Mouse (Mus musculus): ENCODE results near the gene Mef2b. TPM values are rescaled to one million over a fixed set of nuclear protein-coding genes. Genes with fewer than 3 reads are reported as not detected.

The Mef2b gene
- polyA plus RNA-seq, 1 experiment = 0.05 TPM

DNA sequence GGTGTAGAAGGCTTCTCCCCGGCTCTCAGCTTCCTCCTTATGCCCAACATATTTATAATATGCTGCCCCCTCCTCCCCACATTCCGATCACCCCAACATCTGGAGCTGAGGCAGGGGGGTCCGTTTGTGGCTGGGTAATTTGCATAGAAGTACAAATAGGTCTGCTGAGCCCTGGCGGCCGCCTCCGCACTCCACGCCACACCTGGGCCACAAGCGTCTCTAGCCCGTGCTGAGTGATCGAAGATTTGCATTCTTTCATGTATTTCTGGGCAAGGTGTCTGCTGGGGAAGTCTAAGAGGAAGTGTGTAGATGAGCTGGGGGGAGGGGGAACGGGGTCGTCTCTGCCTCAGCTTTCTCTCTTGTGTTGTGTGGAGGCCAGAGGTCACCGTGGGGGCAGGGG is 20.5 kb downstream of the Mef2b start:
- H3K4me3 ChIP-seq (ENCODE audit: insufficient read depth, poor library complexity, severe bottlenecking) = no peak overlapping the region
- H3K27me3 ChIP-seq (ENCODE audit: control insufficient read depth, insufficient read depth, insufficient read length) = peaks cover 38% of the 10 kb centered on the region
- H3ac ChIP-seq (ENCODE audit: control insufficient read depth, insufficient read length, low read depth) = no peak overlapping the region
- H3K79me2 ChIP-seq (ENCODE audit: control insufficient read depth, insufficient read depth) = no peaks in the 10 kb centered on the region
- TF ChIP-seq FOSL1 (IDR thresholded peaks at IDR 0.05; ENCODE audit: insufficient read depth, low read length, poor library complexity, severe bottlenecking) = no peak
- TF ChIP-seq MYOG (IDR thresholded peaks at IDR 0.05; ENCODE audit: control insufficient read depth, extremely low read depth, insufficient read length) = no peak
- TF ChIP-seq CTCF (IDR thresholded peaks at IDR 0.05; ENCODE audit: control insufficient read depth, insufficient read depth, insufficient read length) = no peak
- TF ChIP-seq MAX (IDR thresholded peaks at IDR 0.05) = no peak
- no peak for TF ChIP-seq USF1 (IDR thresholded peaks at IDR 0.05; ENCODE audit: low read depth)
- TF ChIP-seq MYOD1 (IDR thresholded peaks at IDR 0.05; ENCODE audit: control insufficient read depth, insufficient read length, low read depth) = no peak
- TF ChIP-seq CEBPB (IDR thresholded peaks at IDR 0.05; ENCODE audit: low read depth) = no peak
- no peaks in the 10 kb centered on the region for H3K79me3 ChIP-seq (ENCODE audit: low read depth)
- H3K36me3 ChIP-seq (ENCODE audit: control insufficient read depth, insufficient read depth) = no peaks in the 10 kb centered on the region

DNA sequence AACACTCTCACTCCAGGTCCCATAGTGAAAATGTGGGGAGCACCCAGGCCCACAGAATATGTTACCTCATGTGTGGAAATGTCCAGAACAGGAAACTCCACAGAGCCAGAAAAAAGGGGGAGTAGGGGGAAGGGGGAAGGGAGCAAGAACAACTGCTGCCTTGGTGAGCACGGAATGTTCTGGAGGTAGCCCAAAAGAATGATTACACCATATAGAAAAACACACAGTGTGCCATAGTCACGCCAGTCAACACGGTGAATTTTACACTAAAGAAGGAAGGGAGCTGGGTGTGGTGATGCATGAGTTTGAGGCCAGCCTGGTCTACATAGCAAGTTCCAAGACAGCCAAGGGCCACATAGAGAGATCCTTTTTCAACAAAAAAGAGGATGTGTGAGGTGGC is 23.8 kb downstream of the Mef2b start:
- Histone ChIP-seq H3ac (ENCODE audit: control insufficient read depth, insufficient read length, low read depth) (no peak overlapping the region), H3K36me3 (ENCODE audit: control insufficient read depth, insufficient read depth) (no peaks in the 10 kb centered on the region), H3K79me3 (ENCODE audit: low read depth) (no peaks in the 10 kb centered on the region), H3K27me3 (ENCODE audit: control insufficient read depth, insufficient read depth, insufficient read length) (peaks cover 27% of the 10 kb centered on the region), H3K4me3 (ENCODE audit: insufficient read depth, poor library complexity, severe bottlenecking) (no peak overlapping the region), H3K79me2 (ENCODE audit: control insufficient read depth, insufficient read depth) (no peaks in the 10 kb centered on the region)
- TF ChIP-seq USF1 (IDR thresholded peaks at IDR 0.05; ENCODE audit: low read depth) (no peak), MYOG (IDR thresholded peaks at IDR 0.05; ENCODE audit: control insufficient read depth, extremely low read depth, insufficient read length) (no peak), CEBPB (IDR thresholded peaks at IDR 0.05; ENCODE audit: low read depth) (no peak), FOSL1 (IDR thresholded peaks at IDR 0.05; ENCODE audit: insufficient read depth, low read length, poor library complexity, severe bottlenecking) (no peak), MAX (IDR thresholded peaks at IDR 0.05) (no peak), MYOD1 (IDR thresholded peaks at IDR 0.05; ENCODE audit: control insufficient read depth, insufficient read length, low read depth) (no peak), CTCF (IDR thresholded peaks at IDR 0.05; ENCODE audit: control insufficient read depth, insufficient read depth, insufficient read length) (no peak)

DNA sequence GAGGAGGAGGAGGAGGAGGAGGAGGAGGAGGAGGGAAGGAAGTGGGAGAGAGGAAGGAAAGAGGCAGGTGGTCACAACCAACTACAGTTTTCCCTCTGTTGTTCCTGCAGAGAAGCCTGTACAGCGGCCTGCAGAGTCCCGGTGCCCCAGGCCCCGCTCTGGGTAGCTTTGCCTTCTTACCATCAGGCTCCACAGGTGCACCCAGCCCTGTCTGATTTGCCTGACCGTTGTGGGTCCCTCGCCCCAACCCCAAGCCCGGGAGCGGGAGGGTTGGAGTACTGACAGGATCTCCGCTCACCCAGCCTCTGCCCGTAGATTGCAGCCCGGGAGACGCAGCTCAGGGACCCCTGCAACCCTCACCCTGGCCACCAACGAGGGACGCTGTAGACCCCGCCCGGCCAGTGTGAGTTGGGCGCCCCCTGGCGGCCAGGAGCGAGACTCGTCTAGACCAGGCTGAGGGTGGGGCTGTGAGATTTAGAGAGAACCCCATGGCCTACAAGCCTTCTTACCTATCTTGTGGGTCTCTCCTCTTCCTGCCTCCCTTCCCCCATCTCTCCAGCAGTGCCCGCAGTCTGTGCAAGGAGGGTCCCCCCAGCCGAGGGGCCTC is 27.1 kb downstream of the Mef2b start:
- no peaks in the 10 kb centered on the region for H3K79me3 ChIP-seq (ENCODE audit: low read depth)
- peaks cover 23% of the 10 kb centered on the region for H3K27me3 ChIP-seq (ENCODE audit: control insufficient read depth, insufficient read depth, insufficient read length)
- no peak overlapping the region for H3K4me3 ChIP-seq (ENCODE audit: insufficient read depth, poor library complexity, severe bottlenecking)
- no peaks in the 10 kb centered on the region for H3K36me3 ChIP-seq (ENCODE audit: control insufficient read depth, insufficient read depth)
- H3K79me2 ChIP-seq (ENCODE audit: control insufficient read depth, insufficient read depth) = no peaks in the 10 kb centered on the region
- TF ChIP-seq CTCF (IDR thresholded peaks at IDR 0.05; ENCODE audit: control insufficient read depth, insufficient read depth, insufficient read length) (peak; percentile 79), CEBPB (IDR thresholded peaks at IDR 0.05; ENCODE audit: low read depth) (no peak), MYOG (IDR thresholded peaks at IDR 0.05; ENCODE audit: control insufficient read depth, extremely low read depth, insufficient read length) (no peak), MAX (IDR thresholded peaks at IDR 0.05) (no peak)
- no peak overlapping the region for H3ac ChIP-seq (ENCODE audit: control insufficient read depth, insufficient read length, low read depth)

DNA sequence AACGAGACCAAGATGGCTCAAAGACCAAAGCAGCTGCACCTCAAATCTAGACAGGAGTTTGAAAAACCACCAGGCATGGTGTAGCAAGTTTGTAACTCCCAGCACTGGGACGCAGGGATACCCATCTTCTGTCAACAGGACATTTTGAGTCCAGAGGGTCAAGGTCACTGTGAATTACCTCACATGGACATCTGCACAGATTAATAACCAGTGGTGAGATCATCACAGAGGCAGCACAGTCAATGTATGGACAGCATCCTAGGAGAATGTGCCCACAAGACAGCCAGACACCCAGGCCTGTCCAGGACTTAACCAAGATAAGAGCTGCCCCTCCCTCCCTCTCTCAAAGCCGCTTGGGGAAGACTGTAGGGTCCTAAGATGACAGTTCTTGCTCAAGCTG is 30.6 kb downstream of the Mef2b start:
- Histone ChIP-seq H3K79me3 (ENCODE audit: low read depth) (peaks cover 6% of the 10 kb centered on the region), H3K36me3 (ENCODE audit: control insufficient read depth, insufficient read depth) (no peaks in the 10 kb centered on the region), H3K4me3 (ENCODE audit: insufficient read depth, poor library complexity, severe bottlenecking) (no peak overlapping the region), H3K27me3 (ENCODE audit: control insufficient read depth, insufficient read depth, insufficient read length) (peaks cover 3% of the 10 kb centered on the region), H3K79me2 (ENCODE audit: control insufficient read depth, insufficient read depth) (peaks cover 26% of the 10 kb centered on the region), H3ac (ENCODE audit: control insufficient read depth, insufficient read length, low read depth) (no peak overlapping the region)
- TF ChIP-seq FOSL1 (IDR thresholded peaks at IDR 0.05; ENCODE audit: insufficient read depth, low read length, poor library complexity, severe bottlenecking) = no peak
- TF ChIP-seq USF1 (IDR thresholded peaks at IDR 0.05; ENCODE audit: low read depth) = no peak
- no peak for TF ChIP-seq CTCF (IDR thresholded peaks at IDR 0.05; ENCODE audit: control insufficient read depth, insufficient read depth, insufficient read length)
- no peak for TF ChIP-seq MYOD1 (IDR thresholded peaks at IDR 0.05; ENCODE audit: control insufficient read depth, insufficient read length, low read depth)
- TF ChIP-seq MYOG (IDR thresholded peaks at IDR 0.05; ENCODE audit: control insufficient read depth, extremely low read depth, insufficient read length) = no peak
- no peak for TF ChIP-seq MAX (IDR thresholded peaks at IDR 0.05)
- TF ChIP-seq CEBPB (IDR thresholded peaks at IDR 0.05; ENCODE audit: low read depth) = no peak

DNA sequence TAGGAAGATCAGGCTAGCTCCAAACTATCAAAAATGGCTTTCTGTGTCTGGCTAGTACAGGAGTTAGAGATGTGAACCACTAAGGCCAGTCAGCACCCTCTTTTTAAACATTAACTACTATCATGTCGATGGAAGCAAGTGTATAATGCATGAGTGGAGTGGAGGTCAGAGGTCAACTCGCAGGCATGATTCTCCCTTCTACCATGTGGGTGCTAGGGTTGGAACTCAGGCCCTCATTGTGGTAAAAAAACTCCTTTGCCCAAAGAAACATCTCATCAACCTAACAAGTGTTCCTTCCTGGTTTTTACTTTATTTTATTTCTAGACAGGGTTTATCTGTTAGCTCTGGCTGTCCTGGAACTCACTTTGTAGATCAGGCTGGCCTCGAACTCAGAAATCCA is 31.2 kb downstream of the Mef2b start:
- peaks cover 6% of the 10 kb centered on the region for H3K79me3 ChIP-seq (ENCODE audit: low read depth)
- no peaks in the 10 kb centered on the region for H3K36me3 ChIP-seq (ENCODE audit: control insufficient read depth, insufficient read depth)
- H3K4me3 ChIP-seq (ENCODE audit: insufficient read depth, poor library complexity, severe bottlenecking) = no peak overlapping the region
- TF ChIP-seq MYOG (IDR thresholded peaks at IDR 0.05; ENCODE audit: control insufficient read depth, extremely low read depth, insufficient read length) = no peak
- TF ChIP-seq MYOD1 (IDR thresholded peaks at IDR 0.05; ENCODE audit: control insufficient read depth, insufficient read length, low read depth) = no peak
- TF ChIP-seq CEBPB (IDR thresholded peaks at IDR 0.05; ENCODE audit: low read depth) = no peak
- no peak for TF ChIP-seq FOSL1 (IDR thresholded peaks at IDR 0.05; ENCODE audit: insufficient read depth, low read length, poor library complexity, severe bottlenecking)
- no peak for TF ChIP-seq USF1 (IDR thresholded peaks at IDR 0.05; ENCODE audit: low read depth)
- no peak for TF ChIP-seq CTCF (IDR thresholded peaks at IDR 0.05; ENCODE audit: control insufficient read depth, insufficient read depth, insufficient read length)
- TF ChIP-seq MAX (IDR thresholded peaks at IDR 0.05) = no peak
- H3K79me2 ChIP-seq (ENCODE audit: control insufficient read depth, insufficient read depth) = peaks cover 26% of the 10 kb centered on the region
- peaks cover 3% of the 10 kb centered on the region for H3K27me3 ChIP-seq (ENCODE audit: control insufficient read depth, insufficient read depth, insufficient read length)
- no peak overlapping the region for H3ac ChIP-seq (ENCODE audit: control insufficient read depth, insufficient read length, low read depth)

DNA sequence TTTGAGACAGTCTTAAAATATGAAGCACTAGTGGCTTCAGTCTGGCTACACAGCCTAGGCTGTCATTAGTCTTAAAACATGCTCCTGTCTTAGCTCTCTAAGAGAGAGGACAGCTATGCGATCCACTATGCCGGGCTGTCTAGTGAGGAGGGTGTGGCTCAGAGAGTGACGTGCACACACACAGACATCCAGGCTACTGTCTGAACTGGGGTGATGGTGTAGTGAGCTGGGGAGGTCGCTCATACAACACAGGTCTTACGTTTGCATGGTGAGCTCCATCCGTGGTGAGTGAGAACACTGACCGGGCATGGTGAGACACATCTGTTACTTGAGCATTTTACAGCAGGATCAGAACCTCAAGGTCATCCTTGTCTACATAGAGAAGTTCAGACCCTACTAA is 31.7 kb downstream of the Mef2b start:
- no peak overlapping the region for H3ac ChIP-seq (ENCODE audit: control insufficient read depth, insufficient read length, low read depth)
- no peaks in the 10 kb centered on the region for H3K27me3 ChIP-seq (ENCODE audit: control insufficient read depth, insufficient read depth, insufficient read length)
- no peak overlapping the region for H3K4me3 ChIP-seq (ENCODE audit: insufficient read depth, poor library complexity, severe bottlenecking)
- TF ChIP-seq FOSL1 (IDR thresholded peaks at IDR 0.05; ENCODE audit: insufficient read depth, low read length, poor library complexity, severe bottlenecking) (no peak), CEBPB (IDR thresholded peaks at IDR 0.05; ENCODE audit: low read depth) (no peak), MYOG (IDR thresholded peaks at IDR 0.05; ENCODE audit: control insufficient read depth, extremely low read depth, insufficient read length) (no peak), CTCF (IDR thresholded peaks at IDR 0.05; ENCODE audit: control insufficient read depth, insufficient read depth, insufficient read length) (no peak), USF1 (IDR thresholded peaks at IDR 0.05; ENCODE audit: low read depth) (no peak), MYOD1 (IDR thresholded peaks at IDR 0.05; ENCODE audit: control insufficient read depth, insufficient read length, low read depth) (no peak), MAX (IDR thresholded peaks at IDR 0.05) (no peak)
- peaks cover 6% of the 10 kb centered on the region for H3K79me3 ChIP-seq (ENCODE audit: low read depth)
- H3K79me2 ChIP-seq (ENCODE audit: control insufficient read depth, insufficient read depth) = peaks cover 26% of the 10 kb centered on the region
- H3K36me3 ChIP-seq (ENCODE audit: control insufficient read depth, insufficient read depth) = no peaks in the 10 kb centered on the region

All from C2C12 (cell line).